ENCODE assay signal across 19 mouse cellular contexts in the genomic region with DNA sequence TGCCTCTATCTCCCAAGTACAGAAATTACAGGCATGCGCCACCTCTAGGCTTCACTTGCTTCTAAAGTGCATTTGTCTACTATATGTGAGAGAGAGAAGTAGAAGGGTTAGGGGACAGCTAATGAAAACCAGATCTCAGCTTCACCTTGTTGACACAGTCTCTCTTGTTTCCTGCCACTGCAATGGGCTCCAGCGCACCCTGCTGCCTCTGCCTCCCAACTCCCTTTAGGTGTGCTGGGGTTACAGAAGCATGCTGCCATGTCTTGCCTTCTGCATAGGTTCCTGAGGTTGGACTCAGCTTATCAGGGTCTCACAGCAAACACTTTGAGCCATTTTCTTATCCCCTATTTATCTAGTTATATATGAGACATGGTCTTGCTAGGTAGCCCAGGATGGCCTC.
"Had no signal": no experiment of that assay in that cellular context is flagged by ENCODE, and none has a peak within 500 bp of the region (broad histone marks: within the 10 kb centered on the region; RNA-seq: fewer than 3 reads in every experiment).

No protein-coding gene starts in this region.

- DNase-seq: kidney, adult 11 months; kidney, adult 8-10 months; kidney, postnatal 10 days; kidney, postnatal 36 days; layer of hippocampus, postnatal 36 days; lung, embryonic 14.5 days; retina, postnatal 1 day had no signal

- H3K4me2 ChIP-seq: kidney, embryonic 15.5 days; lung, embryonic 14.5 days; midbrain, embryonic 12.5 days; midbrain, embryonic 15.5 days; neural tube, embryonic 13.5 days had no signal

- H3K9ac ChIP-seq: kidney, embryonic 15.5 days; liver, embryonic 14.5 days; lung, embryonic 14.5 days; midbrain, embryonic 12.5 days; midbrain, embryonic 15.5 days; neural tube, embryonic 13.5 days had no signal

- H3K27ac ChIP-seq: hindbrain, postnatal 0 days; left cerebral cortex, adult 2 months; liver, embryonic 14.5 days; macrophage; midbrain, embryonic 12.5 days; midbrain, embryonic 15.5 days; neural tube, embryonic 13.5 days; stomach, postnatal 0 days had no signal

- ATAC-seq: hindbrain, postnatal 0 days; inflammation-experienced regulatory T-cells, adult 6 months; lung, postnatal 0 days; midbrain, embryonic 15.5 days had no signal

- H3K36me3 ChIP-seq: kidney, embryonic 15.5 days; midbrain, embryonic 12.5 days; midbrain, embryonic 15.5 days; neural tube, embryonic 13.5 days had no signal

- H3K4me3 ChIP-seq: kidney, embryonic 15.5 days; left cerebral cortex, adult 2 months; midbrain, embryonic 12.5 days; midbrain, embryonic 15.5 days; myocyte; neural tube, embryonic 13.5 days had no signal

- H3K9me3 ChIP-seq: kidney, embryonic 15.5 days; midbrain, embryonic 12.5 days; midbrain, embryonic 15.5 days; neural tube, embryonic 13.5 days had no signal

- H3K4me1 ChIP-seq: midbrain, embryonic 15.5 days had no signal

- H3K27me3 ChIP-seq: kidney, embryonic 15.5 days; midbrain, embryonic 12.5 days; midbrain, embryonic 15.5 days; neural tube, embryonic 13.5 days had no signal
